Mouse (Mus musculus) stomach, postnatal 0 days (tissue): ENCODE measurements around the gene Timm29. TPM values are rescaled to one million over a fixed set of nuclear protein-coding genes. Genes with fewer than 3 reads are reported as not detected.
A peak's percentile ranks its signal among the peaks of the same experiment; 100 is the strongest.

Source experiments
- ATAC-seq: fragments of 200-750 bp; cut with Nextera tagmentation; 2 replicates; pipeline ENCODE4 v1.8.0; 2017; ENCODE audit not compliant: low FRiP score, low TSS enrichment
- DNase-seq: peaks from one replicate; pipeline ENCODE4 v3.0.0-alpha.2; 2016; ENCODE audit warnings: low spot score
- H3K27ac ChIP-seq: fragments of 300-500 bp; sonication (generic); replicated peaks from 2 replicates; pipeline ENCODE4 v1.5.1; 2014; ENCODE audit warnings: mild to moderate bottlenecking, control low read depth
- H3K27me3 ChIP-seq: fragments of 300-500 bp; sonication (generic); 2 replicates; pipeline ENCODE4 v1.6.1; 2014; ENCODE audit warnings: low read length; ENCODE audit not compliant: control insufficient read depth, insufficient read depth
- H3K36me3 ChIP-seq: fragments of 300-500 bp; sonication (generic); 2 replicates; pipeline ENCODE4 v1.6.1; 2014; ENCODE audit warnings: low read length, mixed read lengths; ENCODE audit not compliant: control insufficient read depth, insufficient read depth
- H3K4me1 ChIP-seq: fragments of 300-500 bp; sonication (generic); replicated peaks from 2 replicates; pipeline ENCODE4 v1.6.1; 2014; ENCODE audit warnings: antibody characterized with exemption; ENCODE audit not compliant: control insufficient read depth, insufficient read depth
- H3K4me2 ChIP-seq: fragments of 300-500 bp; sonication (generic); replicated peaks from 2 replicates; pipeline ENCODE4 v1.6.1; 2014; ENCODE audit warnings: low read depth, mild to moderate bottlenecking, control low read depth, moderate library complexity
- H3K4me3 ChIP-seq: fragments of 300-500 bp; sonication (generic); 2 replicates; pipeline ENCODE4 v1.5.1; 2014; ENCODE audit warnings: low read depth, low read length, control low read depth
- H3K9ac ChIP-seq: fragments of 300-500 bp; sonication (generic); 2 replicates; pipeline ENCODE4 v1.6.1; 2014; ENCODE audit warnings: mild to moderate bottlenecking, low read length, control low read depth, mixed read lengths
- H3K9me3 ChIP-seq: fragments of 300-500 bp; sonication (generic); 2 replicates; pipeline ENCODE4 v1.6.1; 2016; ENCODE audit warnings: low read length; ENCODE audit not compliant: control insufficient read depth
- CTCF ChIP-seq: IDR thresholded peaks from 2 replicates; pipeline ENCODE4 v1.5.1; 2016; ENCODE audit warnings: antibody characterized with exemption, low read depth, mild to moderate bottlenecking, moderate library complexity
- EP300 ChIP-seq: optimal IDR thresholded peaks from 2 replicates; pipeline ENCODE3; 2016; ENCODE audit warnings: antibody characterized with exemption
- WGBS: fragments of 180-500 bp; shearing (Covaris S2); extraction: QIAGEN DNeasy Blood & Tissue Kit; methylation state at CpG from one replicate; pipeline ENCODE4 v1.1.7; 2014; 5-methylcytosine and 5-hydroxymethylcytosine counted together
- polyA plus RNA-seq: library from polyadenylated mRNA; unstranded; fragments of >200 nt; fragmentation: Nextera tagmentation; extraction: Ambion mirVana; gene quantifications from 2 replicates; pipeline ENCODE4 v1.2.1, GENCODE M21; 2015

Gene Timm29
- polyA plus RNA-seq, 1 experiment from 2014 or later, result 16.5 TPM

- H3K9me3 ChIP-seq, result no peaks in the 10 kb centered on the region
- H3K27ac ChIP-seq, result no peak overlapping the region
- H3K9ac ChIP-seq, result no peak overlapping the region
- no peak overlapping the region for H3K4me2 ChIP-seq
- WGBS, result 71% methylated on average over 2 of the region's 2 CpGs
- ATAC-seq (no peak), DNase-seq (no peak)
- 0 out of 2 replicates have a peak, but pooled peaks cover 4% of the 10 kb centered on the region for H3K36me3 ChIP-seq
- no peak overlapping the region for H3K4me3 ChIP-seq
- no peaks in the 10 kb centered on the region for H3K27me3 ChIP-seq
- no peaks in the 10 kb centered on the region for H3K4me1 ChIP-seq
- no peak for TF ChIP-seq EP300
- TF ChIP-seq CTCF, result no peak
Measured at GRCm38 (mm10) chr9:21594838-21595237, 2.3 kb downstream of the Timm29 start.

- H3K27me3 ChIP-seq, result no peaks in the 10 kb centered on the region
- 49% methylated on average over 2 of the region's 2 CpGs for WGBS
Measured at GRCm38 (mm10) chr9:21598198-21598597, 5.7 kb downstream of the Timm29 start.

GRCm38 (mm10) chr9:21600186-21600585 lies 7.7 kb downstream of the Timm29 start:
- 78% methylated on average over 3 of the region's 3 CpGs for WGBS
- no peak overlapping the region for H3K9ac ChIP-seq
- H3K9me3 ChIP-seq, result no peaks in the 10 kb centered on the region
- DNase-seq (no peak), ATAC-seq (no peak)
- TF ChIP-seq CTCF, result no peak
- no peak for TF ChIP-seq EP300
- no peaks in the 10 kb centered on the region for H3K4me1 ChIP-seq
- no peak overlapping the region for H3K4me3 ChIP-seq
- H3K4me2 ChIP-seq, result no peak overlapping the region
- no peaks in the 10 kb centered on the region for H3K36me3 ChIP-seq
- no peak overlapping the region for H3K27ac ChIP-seq
- H3K27me3 ChIP-seq, result no peaks in the 10 kb centered on the region

More at GRCm38 (mm10) chr9:21598198-21598597, 5.7 kb downstream of the Timm29 start:
- TF ChIP-seq CTCF, result peak; percentile 47
- TF ChIP-seq EP300, result no peak
- ATAC-seq (no peak), DNase-seq (peak; percentile 47)
- no peak overlapping the region for H3K9ac ChIP-seq
- no peak overlapping the region for H3K4me2 ChIP-seq
- no peaks in the 10 kb centered on the region for H3K9me3 ChIP-seq
- no peaks in the 10 kb centered on the region for H3K4me1 ChIP-seq
- H3K27ac ChIP-seq, result no peak overlapping the region
- no peaks in the 10 kb centered on the region for H3K36me3 ChIP-seq
- H3K4me3 ChIP-seq, result no peak overlapping the region

- TF ChIP-seq CTCF (no peak), EP300 (no peak)
- DNase-seq, result peak; percentile 53
- Histone ChIP-seq H3K4me3 (no peak overlapping the region), H3K4me2 (no peak overlapping the region), H3K9ac (no peak overlapping the region), H3K27ac (no peak overlapping the region), H3K9me3 (no peaks in the 10 kb centered on the region), H3K36me3 (no peaks in the 10 kb centered on the region), H3K27me3 (no peaks in the 10 kb centered on the region), H3K4me1 (no peaks in the 10 kb centered on the region)
- ATAC-seq, result peak; percentile 78
- 72% methylated on average over 2 of the region's 2 CpGs for WGBS
Measured at GRCm38 (mm10) chr9:21601073-21601472, 8.6 kb downstream of the Timm29 start.

GRCm38 (mm10) chr9:21601722-21602399 lies 9.3 kb downstream of the Timm29 start:
- WGBS, result 49% methylated on average over 10 of the region's 10 CpGs

GRCm38 (mm10) chr9:21604119-21604518 lies 11.6 kb downstream of the Timm29 start:
- 73% methylated on average over 5 of the region's 5 CpGs for WGBS
- Histone ChIP-seq H3K4me3 (no peak overlapping the region), H3K4me2 (no peak overlapping the region)

More at GRCm38 (mm10) chr9:21601722-21602399, 9.3 kb downstream of the Timm29 start:
- no peaks in the 10 kb centered on the region for H3K9me3 ChIP-seq
- peak; percentile 68 for ATAC-seq
- H3K4me3 ChIP-seq, result no peak overlapping the region
- H3K4me1 ChIP-seq, result no peaks in the 10 kb centered on the region
- H3K9ac ChIP-seq, result no peak overlapping the region
- no peaks in the 10 kb centered on the region for H3K36me3 ChIP-seq
- H3K27ac ChIP-seq, result no peak overlapping the region
- peak; percentile 75 for DNase-seq
- no peaks in the 10 kb centered on the region for H3K27me3 ChIP-seq
- no peak overlapping the region for H3K4me2 ChIP-seq
- TF ChIP-seq CTCF, result peak; percentile 96
- TF ChIP-seq EP300, result no peak

More at GRCm38 (mm10) chr9:21604119-21604518, 11.6 kb downstream of the Timm29 start:
- H3K9ac ChIP-seq, result no peak overlapping the region
- H3K36me3 ChIP-seq, result no peaks in the 10 kb centered on the region
- no peak overlapping the region for H3K27ac ChIP-seq
- no peaks in the 10 kb centered on the region for H3K4me1 ChIP-seq
- no peak for TF ChIP-seq EP300
- TF ChIP-seq CTCF, result peak; percentile 26; the same call in 1 of the 2 replicates
- DNase-seq (no peak), ATAC-seq (no peak)
- H3K27me3 ChIP-seq, result no peaks in the 10 kb centered on the region
- H3K9me3 ChIP-seq, result no peaks in the 10 kb centered on the region
